Mouse (Mus musculus): Measurements from ENCODE around the gene Stxbp6. TPM values are rescaled to one million over a fixed set of nuclear protein-coding genes. Genes with fewer than 3 reads are reported as not detected.

Stxbp6 gene
- polyA plus RNA-seq, 1 experiment = not detected

DNA sequence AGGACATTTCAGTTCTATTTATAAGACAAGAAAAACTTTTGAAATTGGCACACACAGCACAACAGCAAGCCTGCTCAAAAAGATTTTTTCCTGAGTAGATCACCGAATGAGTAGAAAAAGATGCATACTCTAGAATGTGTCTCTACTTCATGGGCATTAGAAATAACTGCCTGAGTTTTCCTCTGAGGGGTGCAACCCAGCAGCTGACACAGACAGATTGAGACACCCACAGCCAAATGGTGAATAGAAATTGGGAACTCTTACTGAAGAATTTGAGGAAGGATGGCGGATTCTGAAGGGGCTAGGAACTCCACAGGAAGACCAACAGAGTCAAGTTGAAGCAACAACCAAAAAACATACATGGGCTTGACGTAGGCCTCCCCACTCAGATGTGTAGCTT, 43.8 kb downstream of the Stxbp6 start:
- no peak overlapping the region for H3ac ChIP-seq (ENCODE audit: control insufficient read depth, insufficient read length)
- H3K4me2 ChIP-seq (ENCODE audit: low read depth) = no peak overlapping the region
- no peaks in the 10 kb centered on the region for H3K27me3 ChIP-seq (ENCODE audit: control insufficient read depth, insufficient read depth, insufficient read length)
- no peaks in the 10 kb centered on the region for H3K36me3 ChIP-seq (ENCODE audit: control insufficient read depth, insufficient read depth)
- H3K79me2 ChIP-seq (ENCODE audit: control insufficient read depth, insufficient read depth) = no peaks in the 10 kb centered on the region
- TF ChIP-seq MYOG (IDR thresholded peaks at IDR 0.05; ENCODE audit: control insufficient read depth in 1 of 3, insufficient read depth in 1 of 3, insufficient read length in 2 of 3, low read depth in 2 of 3) (no peak), E2F4 (IDR thresholded peaks at IDR 0.05; ENCODE audit: insufficient read depth) (no peak), USF1 (IDR thresholded peaks at IDR 0.05; ENCODE audit: low read depth) (no peak), SRF (IDR thresholded peaks at IDR 0.05; ENCODE audit: control insufficient read depth, insufficient read length, low read depth) (no peak), CEBPB (IDR thresholded peaks at IDR 0.05; ENCODE audit: insufficient read depth, poor library complexity, severe bottlenecking) (no peak), POLR2A (IDR thresholded peaks at IDR 0.05; ENCODE audit: insufficient read length, low read depth) (no peak), MAX (IDR thresholded peaks at IDR 0.05; ENCODE audit: low read depth) (no peak), TCF12 (IDR thresholded peaks at IDR 0.05; ENCODE audit: insufficient read depth, poor library complexity, severe bottlenecking) (no peak), POLR2AphosphoS2 (IDR thresholded peaks at IDR 0.05; ENCODE audit: insufficient read length, low read depth) (no peak), REST (IDR thresholded peaks at IDR 0.05; ENCODE audit: insufficient read depth, insufficient read length) (no peak), MYOD1 (IDR thresholded peaks at IDR 0.05; ENCODE audit: control insufficient read depth in 1 of 3, insufficient read length in 2 of 3, low read depth in 2 of 3) (no peak), TCF3 (IDR thresholded peaks at IDR 0.05; ENCODE audit: insufficient read length, low read depth) (no peak)
- no peak overlapping the region for H3K4me3 ChIP-seq

DNA sequence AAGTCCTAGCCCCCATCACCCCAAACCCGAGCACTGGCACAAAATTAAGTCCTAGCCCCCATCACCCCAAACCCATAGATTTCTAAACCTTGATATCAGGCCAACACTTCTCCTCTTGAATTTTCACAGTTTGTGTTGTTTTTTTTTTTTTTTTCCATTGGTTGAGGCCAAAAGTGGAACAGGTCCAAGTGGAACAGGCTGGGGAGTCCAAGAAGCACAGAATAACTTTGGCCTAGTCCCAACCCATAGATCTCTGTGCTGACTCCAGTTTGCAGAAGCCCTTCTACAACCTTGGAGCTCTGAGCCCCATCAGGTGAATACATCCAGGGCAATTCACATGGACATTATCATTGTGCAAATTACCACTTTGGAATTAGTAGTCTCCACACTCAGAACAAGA, 48.2 kb downstream of the Stxbp6 start:
- Histone ChIP-seq H3ac (ENCODE audit: control insufficient read depth, insufficient read length) (no peak overlapping the region), H3K79me2 (ENCODE audit: control insufficient read depth, insufficient read depth) (no peaks in the 10 kb centered on the region), H3K4me2 (ENCODE audit: low read depth) (no peak overlapping the region), H3K4me3 (no peak overlapping the region), H3K27me3 (ENCODE audit: control insufficient read depth, insufficient read depth, insufficient read length) (no peaks in the 10 kb centered on the region), H3K36me3 (ENCODE audit: control insufficient read depth, insufficient read depth) (no peaks in the 10 kb centered on the region)
- TF ChIP-seq MYOG (IDR thresholded peaks at IDR 0.05; ENCODE audit: control insufficient read depth in 1 of 3, insufficient read depth in 1 of 3, insufficient read length in 2 of 3, low read depth in 2 of 3) (no peak), REST (IDR thresholded peaks at IDR 0.05; ENCODE audit: insufficient read depth, insufficient read length) (no peak), TCF12 (IDR thresholded peaks at IDR 0.05; ENCODE audit: insufficient read depth, poor library complexity, severe bottlenecking) (no peak), CEBPB (IDR thresholded peaks at IDR 0.05; ENCODE audit: insufficient read depth, poor library complexity, severe bottlenecking) (no peak), TCF3 (IDR thresholded peaks at IDR 0.05; ENCODE audit: insufficient read length, low read depth) (no peak), USF1 (IDR thresholded peaks at IDR 0.05; ENCODE audit: low read depth) (no peak), POLR2AphosphoS2 (IDR thresholded peaks at IDR 0.05; ENCODE audit: insufficient read length, low read depth) (no peak), MAX (IDR thresholded peaks at IDR 0.05; ENCODE audit: low read depth) (no peak), POLR2A (IDR thresholded peaks at IDR 0.05; ENCODE audit: insufficient read length, low read depth) (no peak), E2F4 (IDR thresholded peaks at IDR 0.05; ENCODE audit: insufficient read depth) (no peak), MYOD1 (IDR thresholded peaks at IDR 0.05; ENCODE audit: control insufficient read depth in 1 of 3, insufficient read length in 2 of 3, low read depth in 2 of 3) (no peak), SRF (IDR thresholded peaks at IDR 0.05; ENCODE audit: control insufficient read depth, insufficient read length, low read depth) (no peak)

DNA sequence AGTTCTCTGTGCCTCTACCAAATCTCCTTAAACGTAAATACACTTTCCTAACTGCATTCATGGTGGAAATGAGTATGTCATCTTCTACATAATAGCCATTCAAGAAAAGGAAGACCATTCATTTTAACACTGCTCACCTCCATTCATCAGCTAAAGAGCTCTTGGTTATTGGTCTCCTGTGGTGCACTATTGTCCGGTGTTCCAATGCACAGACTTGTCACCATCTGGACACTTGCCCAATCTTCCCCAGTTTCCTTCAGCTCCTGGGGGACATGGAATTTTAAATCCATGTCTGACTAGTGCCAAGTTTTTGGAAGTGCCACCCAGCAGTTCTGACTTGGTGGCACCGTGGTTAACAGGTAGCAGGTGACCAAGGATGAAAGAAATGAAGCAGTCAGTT, 54.5 kb downstream of the Stxbp6 start:
- Histone ChIP-seq H3K27me3 (ENCODE audit: control insufficient read depth, insufficient read depth, insufficient read length) (peaks cover 5% of the 10 kb centered on the region), H3K4me2 (ENCODE audit: low read depth) (no peak overlapping the region), H3K4me3 (no peak overlapping the region), H3K79me2 (ENCODE audit: control insufficient read depth, insufficient read depth) (no peaks in the 10 kb centered on the region), H3ac (ENCODE audit: control insufficient read depth, insufficient read length) (no peak overlapping the region), H3K36me3 (ENCODE audit: control insufficient read depth, insufficient read depth) (no peaks in the 10 kb centered on the region)
- TF ChIP-seq POLR2A (IDR thresholded peaks at IDR 0.05; ENCODE audit: insufficient read length, low read depth) (no peak), MYOD1 (IDR thresholded peaks at IDR 0.05; ENCODE audit: control insufficient read depth in 1 of 3, insufficient read length in 2 of 3, low read depth in 2 of 3) (no peak), MAX (IDR thresholded peaks at IDR 0.05; ENCODE audit: low read depth) (no peak), E2F4 (IDR thresholded peaks at IDR 0.05; ENCODE audit: insufficient read depth) (no peak), POLR2AphosphoS2 (IDR thresholded peaks at IDR 0.05; ENCODE audit: insufficient read length, low read depth) (no peak), SRF (IDR thresholded peaks at IDR 0.05; ENCODE audit: control insufficient read depth, insufficient read length, low read depth) (no peak), CEBPB (IDR thresholded peaks at IDR 0.05; ENCODE audit: insufficient read depth, poor library complexity, severe bottlenecking) (no peak), TCF12 (IDR thresholded peaks at IDR 0.05; ENCODE audit: insufficient read depth, poor library complexity, severe bottlenecking) (no peak), REST (IDR thresholded peaks at IDR 0.05; ENCODE audit: insufficient read depth, insufficient read length) (no peak), USF1 (IDR thresholded peaks at IDR 0.05; ENCODE audit: low read depth) (no peak), MYOG (IDR thresholded peaks at IDR 0.05; ENCODE audit: control insufficient read depth in 1 of 3, insufficient read depth in 1 of 3, insufficient read length in 2 of 3, low read depth in 2 of 3) (no peak), TCF3 (IDR thresholded peaks at IDR 0.05; ENCODE audit: insufficient read length, low read depth) (no peak)

DNA sequence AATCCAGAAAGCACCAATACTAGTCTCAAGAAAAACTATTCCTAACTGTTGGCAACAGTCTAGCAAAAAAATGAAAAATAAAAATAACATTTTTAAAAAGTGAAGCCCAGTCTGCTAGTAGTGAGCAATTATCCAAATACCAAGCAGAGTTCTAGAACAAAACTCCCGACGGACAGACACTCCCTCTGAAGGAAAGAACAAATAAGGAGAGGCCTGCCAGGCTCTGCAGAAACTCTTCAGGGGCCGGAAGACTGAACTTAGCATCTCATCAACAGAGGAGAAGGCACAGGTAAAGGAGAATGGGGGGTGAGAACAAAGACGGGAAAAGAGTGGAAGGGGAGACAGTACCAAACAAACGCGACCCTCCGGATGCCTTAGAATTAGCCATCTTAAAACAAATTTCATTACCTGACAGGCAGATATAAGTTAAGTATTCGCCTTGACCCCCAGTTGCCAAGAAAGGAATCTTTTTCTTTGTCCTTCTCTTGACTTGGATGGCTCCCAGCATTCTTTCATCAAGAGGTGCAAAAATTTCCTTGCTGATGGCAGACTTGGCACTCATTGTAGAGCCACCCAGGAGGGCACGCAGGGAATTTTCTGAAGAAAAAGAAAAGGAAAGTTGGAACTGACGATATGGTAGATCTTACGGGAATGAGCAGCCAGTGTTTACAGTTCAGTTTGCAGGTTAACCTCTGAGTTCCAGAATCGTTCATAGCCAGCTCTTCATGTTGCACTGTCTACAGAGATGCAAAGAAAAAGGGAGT, 55.3 kb downstream of the Stxbp6 start:
- H3K4me2 ChIP-seq (ENCODE audit: low read depth) = no peak overlapping the region
- no peak for TF ChIP-seq TCF12 (IDR thresholded peaks at IDR 0.05; ENCODE audit: insufficient read depth, poor library complexity, severe bottlenecking)
- no peak for TF ChIP-seq MYOG (IDR thresholded peaks at IDR 0.05; ENCODE audit: control insufficient read depth in 1 of 3, insufficient read depth in 1 of 3, insufficient read length in 2 of 3, low read depth in 2 of 3)
- no peak for TF ChIP-seq CEBPB (IDR thresholded peaks at IDR 0.05; ENCODE audit: insufficient read depth, poor library complexity, severe bottlenecking)
- TF ChIP-seq MAX (IDR thresholded peaks at IDR 0.05; ENCODE audit: low read depth) = no peak
- no peak for TF ChIP-seq MYOD1 (IDR thresholded peaks at IDR 0.05; ENCODE audit: control insufficient read depth in 1 of 3, insufficient read length in 2 of 3, low read depth in 2 of 3)
- peaks cover 5% of the 10 kb centered on the region for H3K27me3 ChIP-seq (ENCODE audit: control insufficient read depth, insufficient read depth, insufficient read length)
- H3ac ChIP-seq (ENCODE audit: control insufficient read depth, insufficient read length) = no peak overlapping the region
- H3K36me3 ChIP-seq (ENCODE audit: control insufficient read depth, insufficient read depth) = no peaks in the 10 kb centered on the region
- H3K4me3 ChIP-seq = no peak overlapping the region
- H3K79me2 ChIP-seq (ENCODE audit: control insufficient read depth, insufficient read depth) = no peaks in the 10 kb centered on the region
